Mouse (Mus musculus) macrophage (primary cell): ENCODE data around the gene Gng7. TPM values are rescaled to one million over a fixed set of nuclear protein-coding genes. Genes with fewer than 3 reads are reported as not detected.

Experiments
- polyA plus RNA-seq: library from polyadenylated mRNA; stranded (reverse); fragments of 250-400 nt; gene quantifications from 3 replicates; pipeline ENCODE4 v1.2.4, GENCODE M21; 2018; ENCODE audit warnings: inconsistent platforms

Gng7 gene
- polyA plus RNA-seq, 1 experiment from 2014 or later = 0.93 TPM

Other genes with a start within 250 kb of the Gng7 start
- gene Sf3a2, start 216.7 kb downstream of the Gng7 start, polyA plus RNA-seq = 30.3 to 61.7 TPM (median 44.0 TPM) in 3 replicates
- 24.5 to 68.8 TPM (median 64.2 TPM) in 3 replicates for gene Plekhj1, start 216.3 kb downstream of the Gng7 start, polyA plus RNA-seq
- 0.15 TPM in 1 of 3 replicates, not detected in the others for gene Amh, start 209.7 kb downstream of the Gng7 start, polyA plus RNA-seq
- gene Jsrp1, start 201.4 kb downstream of the Gng7 start, polyA plus RNA-seq = not detected in 3 replicates
- gene Oaz1, start 188.3 kb downstream of the Gng7 start, polyA plus RNA-seq = 170 to 604 TPM (median 522 TPM) in 3 replicates
- not detected in 3 replicates for gene Lingo3, start 170.9 kb downstream of the Gng7 start, polyA plus RNA-seq
- gene Lsm7, start 159.7 kb downstream of the Gng7 start, polyA plus RNA-seq = 32.4 to 122 TPM (median 57.0 TPM) in 3 replicates
- 8.7 to 16.8 TPM (median 15.4 TPM) in 3 replicates for gene Sppl2b, start 159.7 kb downstream of the Gng7 start, polyA plus RNA-seq
- gene Tmprss9, start 143.1 kb downstream of the Gng7 start, polyA plus RNA-seq = not detected in 3 replicates
- 25.5 to 160 TPM (median 109 TPM) in 3 replicates for gene Timm13, start 114.0 kb downstream of the Gng7 start, polyA plus RNA-seq
- gene Lmnb2, start 96.7 kb downstream of the Gng7 start, polyA plus RNA-seq = 6.2 to 17.4 TPM (median 7.2 TPM) in 3 replicates
- gene Gadd45b, start 84.9 kb downstream of the Gng7 start, polyA plus RNA-seq = 45.9 to 89.8 TPM (median 71.3 TPM) in 3 replicates
- gene Diras1, start 10.7 kb upstream of the Gng7 start, polyA plus RNA-seq = not detected in 3 replicates
- gene Slc39a3, start 22.5 kb upstream of the Gng7 start, polyA plus RNA-seq = 6.1 to 14.7 TPM (median 14.6 TPM) in 3 replicates
- gene Sgta, start 45.2 kb upstream of the Gng7 start, polyA plus RNA-seq = 65.8 to 82.0 TPM (median 68.8 TPM) in 3 replicates
- 7.4 to 19.1 TPM (median 9.9 TPM) in 3 replicates for gene Thop1, start 55.1 kb upstream of the Gng7 start, polyA plus RNA-seq
- gene Creb3l3, start 83.9 kb upstream of the Gng7 start, polyA plus RNA-seq = 0.75 to 1.1 TPM (median 0.85 TPM) in 3 replicates
- gene Map2k2, start 91.0 kb upstream of the Gng7 start, polyA plus RNA-seq = 31.4 to 102 TPM (median 93.5 TPM) in 3 replicates
- gene Zbtb7a, start 120.3 kb upstream of the Gng7 start, polyA plus RNA-seq = 48.1 to 55.4 TPM (median 52.8 TPM) in 3 replicates
- gene Pias4, start 153.0 kb upstream of the Gng7 start, polyA plus RNA-seq = 19.6 to 22.5 TPM (median 21.5 TPM) in 3 replicates
- 749 to 1,081 TPM (median 1,012 TPM) in 3 replicates for gene Eef2, start 161.7 kb upstream of the Gng7 start, polyA plus RNA-seq
- 41.2 to 57.0 TPM (median 43.5 TPM) in 3 replicates for gene Dapk3, start 168.1 kb upstream of the Gng7 start, polyA plus RNA-seq
- gene 4930442H23Rik, start 168.9 kb upstream of the Gng7 start, polyA plus RNA-seq = not detected in 3 replicates
- not detected in 3 replicates for gene Nmrk2, start 187.1 kb upstream of the Gng7 start, polyA plus RNA-seq
- gene Atcay, start 215.9 kb upstream of the Gng7 start, polyA plus RNA-seq = not detected in 3 replicates
- 0.26 to 0.61 TPM (median 0.53 TPM) in 3 replicates for gene Zfr2, start 218.2 kb upstream of the Gng7 start, polyA plus RNA-seq
- gene Matk, start 238.0 kb upstream of the Gng7 start, polyA plus RNA-seq = 5.3 to 5.7 TPM (median 5.5 TPM) in 3 replicates